Mouse (Mus musculus) CH12.LX (cell line): ENCODE measurements at regions not wholly inside any gene's neighbourhood (a gene's known extent, or its start where the extent isn't known, plus 50 kb on each side); places are given as distances from the start of the nearest gene placed in this dataset.

Source experiments
- DNase-seq: peaks from one replicate; pipeline ENCODE4 v3.0.0-alpha.2; 2013; ENCODE audit errors: extremely low read depth
- H3K27ac ChIP-seq: 2 replicates; pipeline ENCODE4 v1.5.1; 2012; ENCODE audit warnings: low read depth, mild to moderate bottlenecking, control low read depth, moderate library complexity; ENCODE audit not compliant: insufficient read depth
- H3K27me3 ChIP-seq: replicated peaks from 2 replicates; pipeline ENCODE3; 2012; ENCODE audit warnings: inconsistent platforms
- H3K36me3 ChIP-seq, 2 experiments: replicated peaks in 1 of 2; 2 replicates each; pipeline versions ENCODE3 to v1.6.1; 2012; ENCODE audit warnings: inconsistent platforms in 1 of 2, low read length in 1 of 2, mild to moderate bottlenecking in 1 of 2, mixed read lengths in 1 of 2, moderate library complexity in 1 of 2; ENCODE audit not compliant: control insufficient read depth in 1 of 2, insufficient read depth in 1 of 2
- H3K4me1 ChIP-seq, 2 experiments: 2 replicates each; pipeline ENCODE4 v1.6.1; 2012; ENCODE audit warnings: inconsistent platforms in 1 of 2, moderate library complexity in 1 of 2; ENCODE audit not compliant: insufficient read depth in 2 of 2, control insufficient read depth in 1 of 2
- H3K4me2 ChIP-seq: 2 replicates; pipeline ENCODE4 v1.6.1; 2012; ENCODE audit warnings: low read depth, mild to moderate bottlenecking, control low read depth; ENCODE audit not compliant: poor library complexity, insufficient read depth, severe bottlenecking
- H3K4me3 ChIP-seq, 3 experiments: fragments of 150-350 bp in 1 of 3; sonication (generic) in 1 of 3; replicated peaks in 1 of 3; 2 replicates each; pipeline versions ENCODE3 to v1.5.1; 2011 to 2012; ENCODE audit warnings: low read depth in 2 of 3, low read length in 2 of 3, mild to moderate bottlenecking in 2 of 3, moderate library complexity in 2 of 3, control low read depth in 1 of 3, improper control_type of control experiment in 1 of 3, inconsistent platforms in 1 of 3, mixed read lengths in 1 of 3; ENCODE audit not compliant: poor library complexity in 1 of 3
- H3K79me2 ChIP-seq: replicated peaks from 2 replicates; pipeline ENCODE4 v1.6.1; 2012; ENCODE audit warnings: mild to moderate bottlenecking, moderate library complexity; ENCODE audit not compliant: control insufficient read depth, poor library complexity, insufficient read depth, severe bottlenecking; ENCODE audit errors: extremely low read depth
- H3K9ac ChIP-seq: 2 replicates; pipeline ENCODE4 v1.6.1; 2012; ENCODE audit warnings: low read depth, mild to moderate bottlenecking, control low read depth, moderate library complexity; ENCODE audit not compliant: insufficient read depth
- H3K9me3 ChIP-seq: replicated peaks from 2 replicates; pipeline ENCODE3; 2012; ENCODE audit warnings: low read length, inconsistent platforms, mixed read lengths
- CHD1 ChIP-seq: IDR thresholded peaks from 2 replicates; pipeline ENCODE4 v1.6.1; 2012; ENCODE audit warnings: low read depth, low read length, improper control_type of control experiment, inconsistent platforms
- E2F4 ChIP-seq: IDR thresholded peaks from 2 replicates; pipeline ENCODE4 v1.6.1; 2011; ENCODE audit warnings: low read depth, low read length, improper control_type of control experiment; ENCODE audit not compliant: insufficient replicate concordance
- ELF1 ChIP-seq: IDR thresholded peaks from 2 replicates; pipeline ENCODE4 v1.6.1; 2014; ENCODE audit warnings: low read depth, mild to moderate bottlenecking, inconsistent platforms, low read length, improper control_type of control experiment
- GABPA ChIP-seq: IDR thresholded peaks from 2 replicates; pipeline ENCODE4 v1.6.1; 2012; ENCODE audit warnings: low read depth, low read length, improper control_type of control experiment, inconsistent platforms; ENCODE audit not compliant: insufficient replicate concordance
- HCFC1 ChIP-seq: IDR thresholded peaks from 2 replicates; pipeline ENCODE4 v1.6.1; 2012; ENCODE audit warnings: low read depth, mild to moderate bottlenecking, inconsistent platforms, low read length, improper control_type of control experiment
- IRF4 ChIP-seq: IDR thresholded peaks from 2 replicates; pipeline ENCODE4 v1.6.1; 2014; ENCODE audit warnings: low read depth, mild to moderate bottlenecking, inconsistent platforms, low read length, improper control_type of control experiment
- JUN ChIP-seq: IDR thresholded peaks from 2 replicates; pipeline ENCODE4 v1.6.1; 2011; ENCODE audit warnings: low read depth, mild to moderate bottlenecking, low read length, improper control_type of control experiment, moderate library complexity; ENCODE audit not compliant: insufficient read depth
- JUND ChIP-seq: conservative IDR thresholded peaks from 2 replicates; pipeline ENCODE4 v1.6.1; 2011; ENCODE audit warnings: low read depth, low read length, improper control_type of control experiment
- KAT2A ChIP-seq: IDR thresholded peaks from 2 replicates; pipeline ENCODE4 v1.6.1; 2012; ENCODE audit warnings: low read length, improper control_type of control experiment, inconsistent platforms; ENCODE audit not compliant: insufficient replicate concordance
- MAFK ChIP-seq: IDR thresholded peaks from 2 replicates; pipeline ENCODE4 v1.6.1; 2011; ENCODE audit warnings: low read length, improper control_type of control experiment; ENCODE audit not compliant: insufficient replicate concordance
- MAZ ChIP-seq: IDR thresholded peaks from 2 replicates; pipeline ENCODE4 v1.6.1; 2012; ENCODE audit warnings: low read depth, mild to moderate bottlenecking, inconsistent platforms, low read length, improper control_type of control experiment, moderate library complexity
- MEF2A ChIP-seq: IDR thresholded peaks from 2 replicates; pipeline ENCODE4 v1.6.1; 2014; ENCODE audit warnings: low read depth, mild to moderate bottlenecking, inconsistent platforms, low read length, improper control_type of control experiment, borderline replicate concordance
- MXI1 ChIP-seq: IDR thresholded peaks from 2 replicates; pipeline ENCODE4 v1.6.1; 2011; ENCODE audit warnings: mild to moderate bottlenecking, low read depth, low read length, improper control_type of control experiment
- PAX5 ChIP-seq: IDR thresholded peaks from 2 replicates; pipeline ENCODE4 v1.6.1; 2012; ENCODE audit warnings: low read length, inconsistent platforms, mixed read lengths
- RAD21 ChIP-seq: IDR thresholded peaks from 2 replicates; pipeline ENCODE4 v1.6.1; 2011; ENCODE audit warnings: low read depth, mild to moderate bottlenecking, low read length, improper control_type of control experiment, moderate library complexity
- TBP ChIP-seq: conservative IDR thresholded peaks from 2 replicates; pipeline ENCODE4 v1.6.1; 2011; ENCODE audit warnings: low read depth, low read length, improper control_type of control experiment
- TCF12 ChIP-seq: IDR thresholded peaks from 2 replicates; pipeline ENCODE4 v1.6.1; 2014; ENCODE audit warnings: low read depth, mild to moderate bottlenecking, inconsistent platforms, low read length, improper control_type of control experiment
- UBTF ChIP-seq: IDR thresholded peaks from 2 replicates; pipeline ENCODE4 v1.6.1; 2012; ENCODE audit warnings: low read depth, mild to moderate bottlenecking, inconsistent platforms, low read length, improper control_type of control experiment, moderate library complexity
- ZC3H11A ChIP-seq: IDR thresholded peaks from 2 replicates; pipeline ENCODE4 v1.6.1; 2012; ENCODE audit warnings: low read depth, mild to moderate bottlenecking, inconsistent platforms, low read length, improper control_type of control experiment
- ZKSCAN1 ChIP-seq: IDR thresholded peaks from 2 replicates; pipeline ENCODE4 v1.6.1; 2012; ENCODE audit warnings: low read depth, inconsistent platforms, low read length, improper control_type of control experiment, borderline replicate concordance
- ZMIZ1 ChIP-seq: IDR thresholded peaks from 2 replicates; pipeline ENCODE4 v1.6.1; 2012; ENCODE audit warnings: low read depth, mild to moderate bottlenecking, inconsistent platforms, low read length, improper control_type of control experiment
- ZNF384 ChIP-seq: IDR thresholded peaks from 2 replicates; pipeline ENCODE4 v1.6.1; 2012; ENCODE audit warnings: low read depth, low read length, improper control_type of control experiment, inconsistent platforms
- dilution Hi-C: fragments of 300-500 bp; cut with MboI; formaldehyde crosslinking; loops from 2 replicates; pipeline ENCODE4 v1.14.3; 2020; ENCODE audit warnings: low sequenced_read_pairs; ENCODE audit not compliant: extremely low pct_unique_long_range_greater_than_20kb, extremely low pct_ligation_motif_present
- in situ Hi-C: fragments of 300-500 bp; cut with MboI; formaldehyde crosslinking; loops from 3 replicates; pipeline ENCODE4 v1.14.3; 2019; ENCODE audit warnings: low sequenced_read_pairs, low pct_ligation_motif_present, low pct_unique_long_range_greater_than_20kb, mixed read lengths

DNA sequence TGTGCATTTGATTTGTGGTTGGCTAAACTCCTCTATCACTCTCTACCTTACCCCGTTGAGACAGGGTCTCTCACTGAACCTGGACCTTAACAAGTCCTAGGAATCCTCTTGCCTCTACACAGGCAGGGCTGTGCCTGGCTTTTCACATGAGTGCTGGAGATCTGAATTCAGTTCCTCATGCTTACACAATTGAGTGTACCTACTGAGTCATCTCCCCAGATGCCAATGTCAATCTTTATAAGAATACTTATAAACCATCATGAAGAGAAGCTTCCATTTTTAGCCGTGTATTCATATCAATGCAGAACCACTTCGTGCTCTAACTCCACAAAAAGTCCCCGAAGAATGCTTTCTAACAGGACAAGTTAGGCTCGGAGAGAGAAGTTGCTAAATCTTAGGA, 83.1 kb upstream of the Zc3h12c start:
- H3K9ac ChIP-seq, result no peak overlapping the region
- H3K79me2 ChIP-seq, result no peaks in the 10 kb centered on the region
- H3K4me2 ChIP-seq, result no peak overlapping the region
- no peaks in the 10 kb centered on the region for H3K36me3 ChIP-seq
- no peak overlapping the region for H3K4me3 ChIP-seq
- dilution Hi-C loops, result no loop called here
- no peak overlapping the region for H3K27ac ChIP-seq
- in situ Hi-C loops, result no loop called here
- H3K4me1 ChIP-seq, result peaks cover 0 to 10% of the 10 kb centered on the region in 2 experiments; a peak in 2 of 4 replicates
- no peak for DNase-seq
- no peaks in the 10 kb centered on the region for H3K9me3 ChIP-seq
- TF ChIP-seq IRF4, result no peak
- no peak for TF ChIP-seq TCF12
- no peak for TF ChIP-seq ZKSCAN1
- no peak for TF ChIP-seq MAFK
- no peak for TF ChIP-seq MEF2A
- no peak for TF ChIP-seq JUND
- TF ChIP-seq ZNF384, result no peak
- no peak for TF ChIP-seq TBP
- TF ChIP-seq UBTF, result no peak
- no peak for TF ChIP-seq ZC3H11A
- TF ChIP-seq E2F4, result no peak
- no peak for TF ChIP-seq MAZ
- TF ChIP-seq CHD1, result no peak
- TF ChIP-seq KAT2A, result no peak
- H3K27me3 ChIP-seq, result no peaks in the 10 kb centered on the region

DNA sequence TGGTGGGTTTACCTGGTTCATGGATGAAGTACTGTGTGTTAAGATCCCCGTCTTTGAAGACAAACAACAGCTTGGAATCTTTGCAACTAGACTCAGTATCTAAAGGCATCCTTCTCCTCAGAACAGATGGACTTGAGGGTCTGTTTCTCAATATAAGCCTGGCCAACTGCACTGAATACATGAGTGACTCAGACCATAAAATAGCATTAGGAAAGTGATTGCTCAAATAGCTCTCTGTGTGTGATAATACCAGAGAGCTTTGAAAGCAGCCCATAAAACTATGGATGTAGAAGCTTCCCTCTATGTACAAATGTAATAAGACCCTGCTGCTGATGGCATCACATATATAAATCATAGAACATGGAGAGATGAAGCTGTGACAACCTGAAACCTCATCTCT, 78.3 kb upstream of the Zc3h12c start:
- Histone ChIP-seq H3K4me1 (peaks cover 0 to 15% of the 10 kb centered on the region in 2 experiments; a peak in 2 of 4 replicates), H3K9ac (no peak overlapping the region), H3K27ac (no peak overlapping the region), H3K4me2 (no peak overlapping the region), H3K79me2 (no peaks in the 10 kb centered on the region), H3K27me3 (no peaks in the 10 kb centered on the region), H3K36me3 (no peaks in the 10 kb centered on the region), H3K4me3 (no peak overlapping the region), H3K9me3 (no peaks in the 10 kb centered on the region)
- dilution Hi-C loops (no loop called here), in situ Hi-C loops (no loop called here)
- DNase-seq, result no peak
- TF ChIP-seq HCFC1, result no peak
- no peak for TF ChIP-seq MAZ
- no peak for TF ChIP-seq ZMIZ1
- TF ChIP-seq PAX5, result no peak
- TF ChIP-seq GABPA, result no peak
- no peak for TF ChIP-seq MXI1
- TF ChIP-seq ELF1, result no peak
- TF ChIP-seq JUN, result no peak
- no peak for TF ChIP-seq RAD21
